Mouse (Mus musculus) embryonic facial prominence, embryonic 15.5 days (tissue): Measurements from ENCODE around the gene Pipox. TPM values are rescaled to one million over a fixed set of nuclear protein-coding genes. Genes with fewer than 3 reads are reported as not detected.

Experiments
- ATAC-seq: fragments of 200-750 bp; cut with Nextera tagmentation; 2 replicates; pipeline ENCODE4 v1.8.0; 2017; ENCODE audit warnings: low read depth, moderate TSS enrichment; ENCODE audit not compliant: insufficient number of reproducible peaks, low FRiP score, low TSS enrichment
- H3K27ac ChIP-seq: fragments of 300-500 bp; sonication (generic); replicated peaks from 2 replicates; pipeline ENCODE4 v1.5.1; 2015; ENCODE audit warnings: mild to moderate bottlenecking, inconsistent platforms
- H3K27me3 ChIP-seq: fragments of 300-500 bp; sonication (generic); 2 replicates; pipeline ENCODE4 v1.6.1; 2015; ENCODE audit warnings: inconsistent platforms
- H3K36me3 ChIP-seq: fragments of 300-500 bp; sonication (generic); 2 replicates; pipeline ENCODE4 v1.6.1; 2015; ENCODE audit warnings: mild to moderate bottlenecking, inconsistent platforms
- H3K4me1 ChIP-seq: fragments of 300-500 bp; sonication (generic); 2 replicates; pipeline ENCODE4 v1.6.1; 2015; ENCODE audit warnings: inconsistent platforms
- H3K4me2 ChIP-seq: fragments of 300-500 bp; sonication (generic); replicated peaks from 2 replicates; pipeline ENCODE4 v1.6.1; 2015; ENCODE audit warnings: mild to moderate bottlenecking, inconsistent platforms
- H3K4me3 ChIP-seq: fragments of 300-500 bp; sonication (generic); replicated peaks from 2 replicates; pipeline ENCODE4 v1.5.1; 2015; ENCODE audit warnings: mild to moderate bottlenecking, inconsistent platforms
- H3K9ac ChIP-seq: fragments of 300-500 bp; sonication (generic); 2 replicates; pipeline ENCODE4 v1.6.1; 2015; ENCODE audit warnings: inconsistent platforms
- H3K9me3 ChIP-seq: fragments of 300-500 bp; sonication (generic); replicated peaks from 2 replicates; pipeline ENCODE4 v1.6.1; 2016; ENCODE audit warnings: inconsistent platforms
- WGBS: fragments of 180-500 bp; shearing (Covaris S2); methylation state at CpG from one replicate; pipeline ENCODE4 v1.1.7; 2015; 5-methylcytosine and 5-hydroxymethylcytosine counted together
- polyA plus RNA-seq: library from polyadenylated mRNA; unstranded; fragments of >200 nt; fragmentation: Nextera tagmentation; extraction: Ambion mirVana; gene quantifications from 2 replicates; pipeline ENCODE4 v1.2.1, GENCODE M21; 2015

Gene Pipox
- polyA plus RNA-seq, result 0.45 and 1.0 TPM in 2 replicates

GRCm38 (mm10) chr11:77893787-77894718 is at the start of gene Pipox:
Gene Pipox, minus strand, starts transcription at chr11:77894096.
- peak; percentile 83 for ATAC-seq
- Histone ChIP-seq H3K27me3 (peaks cover 37% of the 10 kb centered on the region), H3K4me2 (0 out of 2 replicates have a peak within 1 kb of the TSS, but pooled peaks have one; percentile 1), H3K4me1 (peaks cover 29% of the 10 kb centered on the region), H3K9ac (no peak within 1 kb of the TSS), H3K9me3 (no peaks in the 10 kb centered on the region), H3K36me3 (no peaks in the 10 kb centered on the region), H3K4me3 (no peak within 1 kb of the TSS), H3K27ac (peak within 1 kb of the TSS; percentile 23; the same call in 1 of the 2 replicates)
- 25% methylated on average over 11 of the region's 11 CpGs for WGBS

- Histone ChIP-seq H3K4me2 (no peak overlapping the region), H3K4me3 (no peak overlapping the region), H3K36me3 (no peaks in the 10 kb centered on the region), H3K27ac (no peak overlapping the region), H3K9me3 (no peaks in the 10 kb centered on the region), H3K4me1 (no peaks in the 10 kb centered on the region), H3K9ac (no peak overlapping the region), H3K27me3 (peaks cover 16% of the 10 kb centered on the region)
- ATAC-seq, result no peak
- WGBS, result 24% methylated on average over 5 of the region's 5 CpGs
These were observed 48.3 kb upstream of the Pipox start for GRCm38 (mm10) chr11:77942230-77942629.

- no peak overlapping the region for H3K4me3 ChIP-seq
These were observed 43.9 kb upstream of the Pipox start for GRCm38 (mm10) chr11:77937649-77938410.

GRCm38 (mm10) chr11:77936846-77937245 is 43.0 kb upstream of the Pipox start:
- WGBS, result 11% methylated on average over 8 of the region's 8 CpGs
- Histone ChIP-seq H3K27ac (no peak overlapping the region), H3K4me3 (no peak overlapping the region), H3K4me2 (no peak overlapping the region), H3K27me3 (peaks cover 60% of the 10 kb centered on the region), H3K4me1 (peaks cover 7% of the 10 kb centered on the region), H3K36me3 (no peaks in the 10 kb centered on the region), H3K9me3 (no peaks in the 10 kb centered on the region), H3K9ac (no peak overlapping the region)
- ATAC-seq, result no peak

More at GRCm38 (mm10) chr11:77937649-77938410, 43.9 kb upstream of the Pipox start:
- H3K27ac ChIP-seq, result no peak overlapping the region
- peaks cover 53% of the 10 kb centered on the region for H3K27me3 ChIP-seq
- no peaks in the 10 kb centered on the region for H3K36me3 ChIP-seq
- H3K9me3 ChIP-seq, result no peaks in the 10 kb centered on the region
- 21% methylated on average over 4 of the region's 4 CpGs for WGBS
- H3K4me1 ChIP-seq, result 0 out of 2 replicates have a peak, but pooled peaks cover 6% of the 10 kb centered on the region
- H3K4me2 ChIP-seq, result no peak overlapping the region
- ATAC-seq, result no peak
- H3K9ac ChIP-seq, result no peak overlapping the region

GRCm38 (mm10) chr11:77934568-77935311 is 40.8 kb upstream of the Pipox start:
- Histone ChIP-seq H3K27me3 (peaks cover 80% of the 10 kb centered on the region), H3K9ac (no peak overlapping the region), H3K27ac (no peak overlapping the region), H3K4me3 (no peak overlapping the region), H3K4me1 (peaks cover 18% of the 10 kb centered on the region), H3K4me2 (no peak overlapping the region), H3K36me3 (no peaks in the 10 kb centered on the region), H3K9me3 (no peaks in the 10 kb centered on the region)
- 39% methylated on average over 5 of the region's 5 CpGs for WGBS
- no peak for ATAC-seq

GRCm38 (mm10) chr11:77934111-77934521 is 40.2 kb upstream of the Pipox start:
- 3% methylated on average over 4 of the region's 4 CpGs for WGBS
- peaks cover 86% of the 10 kb centered on the region for H3K27me3 ChIP-seq
- H3K27ac ChIP-seq, result no peak overlapping the region
- ATAC-seq, result no peak
- H3K36me3 ChIP-seq, result no peaks in the 10 kb centered on the region
- no peak overlapping the region for H3K4me3 ChIP-seq
- H3K4me1 ChIP-seq, result peaks cover 18% of the 10 kb centered on the region
- H3K9ac ChIP-seq, result no peak overlapping the region
- H3K9me3 ChIP-seq, result no peaks in the 10 kb centered on the region
- H3K4me2 ChIP-seq, result no peak overlapping the region

GRCm38 (mm10) chr11:77932576-77932975 is 38.7 kb upstream of the Pipox start:
- H3K4me1 ChIP-seq, result peaks cover 18% of the 10 kb centered on the region
- no peaks in the 10 kb centered on the region for H3K9me3 ChIP-seq
- no peaks in the 10 kb centered on the region for H3K36me3 ChIP-seq
- no peak for ATAC-seq
- H3K4me3 ChIP-seq, result no peak overlapping the region
- 38% methylated on average over 5 of the region's 5 CpGs for WGBS
- no peak overlapping the region for H3K4me2 ChIP-seq
- H3K9ac ChIP-seq, result no peak overlapping the region
- peaks cover 86% of the 10 kb centered on the region for H3K27me3 ChIP-seq
- no peak overlapping the region for H3K27ac ChIP-seq

- H3K4me1 ChIP-seq, result peaks cover 18% of the 10 kb centered on the region
- no peaks in the 10 kb centered on the region for H3K36me3 ChIP-seq
- H3K9ac ChIP-seq, result no peak overlapping the region
- 1% methylated on average over 41 of the region's 41 CpGs for WGBS
- ATAC-seq, result no peak
- no peaks in the 10 kb centered on the region for H3K9me3 ChIP-seq
- H3K27me3 ChIP-seq, result peaks cover 80% of the 10 kb centered on the region
- H3K4me3 ChIP-seq, result peak overlapping the region; percentile 51
- H3K4me2 ChIP-seq, result peak overlapping the region; percentile 99
- H3K27ac ChIP-seq, result no peak overlapping the region
These were observed 37.9 kb upstream of the Pipox start for GRCm38 (mm10) chr11:77931541-77932433.

- WGBS, result under 1% methylated on average over 94 of the region's 94 CpGs
These were observed 37.0 kb upstream of the Pipox start, which contains the start of gene Sez6 for GRCm38 (mm10) chr11:77930751-77931540. Gene Sez6, plus strand, starts transcription at chr11:77930800.

More at GRCm38 (mm10) chr11:77930751-77931540, 37.0 kb upstream of the Pipox start, which contains the start of gene Sez6:
- Histone ChIP-seq H3K9me3 (no peaks in the 10 kb centered on the region), H3K4me1 (peaks cover 18% of the 10 kb centered on the region), H3K9ac (no peak within 1 kb of the TSS), H3K27ac (no peak within 1 kb of the TSS), H3K4me3 (peak within 1 kb of the TSS; percentile 51), H3K27me3 (peaks cover 72% of the 10 kb centered on the region), H3K4me2 (peak within 1 kb of the TSS; percentile 99), H3K36me3 (no peaks in the 10 kb centered on the region)
- peak; percentile 45; the same call in 1 of the 2 replicates for ATAC-seq
